Mouse (Mus musculus) G1E-ER4 (cell line): ENCODE measurements around the gene Lrtm2. TPM values are rescaled to one million over a fixed set of nuclear protein-coding genes. Genes with fewer than 3 reads are reported as not detected.

Experiments
- GATA1 ChIP-seq: IDR thresholded peaks from one replicate; pipeline ENCODE4 v1.8.0; 2012; ENCODE audit warnings: low read length, inconsistent platforms
- polyA plus RNA-seq: library from polyadenylated mRNA; stranded (reverse); fragments of >175 nt; gene quantifications from 2 replicates; pipeline ENCODE4 v1.2.3, GENCODE M21; 2012

Lrtm2 gene
- polyA plus RNA-seq, 1 experiment: not detected

- TF ChIP-seq GATA1: no peak
These were observed 15.7 kb downstream of the Lrtm2 start for GRCm38 (mm10) chr6:119314751-119315476.

- no peak for TF ChIP-seq GATA1
These were observed 16.8 kb downstream of the Lrtm2 start for GRCm38 (mm10) chr6:119313588-119314375.

- TF ChIP-seq GATA1: no peak
These were observed 17.5 kb downstream of the Lrtm2 start for GRCm38 (mm10) chr6:119313096-119313495.

GRCm38 (mm10) chr6:119312381-119312780 is 18.2 kb downstream of the Lrtm2 start:
- TF ChIP-seq GATA1: no peak

GRCm38 (mm10) chr6:119310176-119310575 is 20.4 kb downstream of the Lrtm2 start:
- TF ChIP-seq GATA1: no peak

- TF ChIP-seq GATA1: no peak
These were observed 22.6 kb downstream of the Lrtm2 start for GRCm38 (mm10) chr6:119307867-119308413.

GRCm38 (mm10) chr6:119303331-119303730 is 27.2 kb downstream of the Lrtm2 start:
- no peak for TF ChIP-seq GATA1

GRCm38 (mm10) chr6:119301310-119301709 is 29.3 kb downstream of the Lrtm2 start:
- TF ChIP-seq GATA1: no peak

- no peak for TF ChIP-seq GATA1
These were observed 49.8 kb downstream of the Lrtm2 start for GRCm38 (mm10) chr6:119280761-119281160.

- TF ChIP-seq GATA1: no peak
These were observed 53.9 kb downstream of the Lrtm2 start for GRCm38 (mm10) chr6:119276713-119277112.

Other genes with a start within 250 kb of the Lrtm2 start
- 14.5 and 14.7 TPM in 2 replicates for gene Dcp1b, start 155.5 kb downstream of the Lrtm2 start, polyA plus RNA-seq
- not detected in 2 replicates for gene Cacna1c, start 134.3 kb downstream of the Lrtm2 start, polyA plus RNA-seq
- not detected in 2 replicates for gene Cacna2d4, start 94.2 kb downstream of the Lrtm2 start, polyA plus RNA-seq
- gene Adipor2, start 86.9 kb upstream of the Lrtm2 start, polyA plus RNA-seq: 24.4 and 28.6 TPM in 2 replicates
- gene Fbxl14, start 148.9 kb upstream of the Lrtm2 start, polyA plus RNA-seq: 69.0 and 80.4 TPM in 2 replicates
- gene Wnt5b, start 213.6 kb upstream of the Lrtm2 start, polyA plus RNA-seq: not detected in 2 replicates